Mouse (Mus musculus) limb, embryonic 15.5 days (tissue): ENCODE data around the gene Tifa. TPM values are rescaled to one million over a fixed set of nuclear protein-coding genes. Genes with fewer than 3 reads are reported as not detected.

Experiments used
- ATAC-seq: fragments of 200-750 bp; cut with Nextera tagmentation; 2 replicates; pipeline ENCODE4 v1.8.0; 2017; ENCODE audit warnings: low read depth, moderate TSS enrichment; ENCODE audit not compliant: insufficient number of reproducible peaks, low FRiP score, low TSS enrichment
- H3K27ac ChIP-seq: fragments of 300-500 bp; sonication (generic); 2 replicates; pipeline ENCODE4 v1.5.1; 2015; ENCODE audit warnings: moderate library complexity, mild to moderate bottlenecking, inconsistent platforms
- H3K27me3 ChIP-seq: fragments of 300-500 bp; sonication (generic); 2 replicates; pipeline ENCODE4 v1.6.1; 2015; ENCODE audit warnings: inconsistent platforms
- H3K36me3 ChIP-seq: fragments of 300-500 bp; sonication (generic); 2 replicates; pipeline ENCODE4 v1.6.1; 2015; ENCODE audit warnings: inconsistent platforms
- H3K4me1 ChIP-seq: fragments of 300-500 bp; sonication (generic); 2 replicates; pipeline ENCODE4 v1.6.1; 2015; ENCODE audit warnings: inconsistent platforms
- H3K4me2 ChIP-seq: fragments of 300-500 bp; sonication (generic); 2 replicates; pipeline ENCODE4 v1.6.1; 2015; ENCODE audit warnings: mild to moderate bottlenecking, inconsistent platforms
- H3K4me3 ChIP-seq: fragments of 300-500 bp; sonication (generic); 2 replicates; pipeline ENCODE4 v1.5.1; 2015; ENCODE audit warnings: mild to moderate bottlenecking, inconsistent platforms
- H3K9ac ChIP-seq: fragments of 300-500 bp; sonication (generic); 2 replicates; pipeline ENCODE4 v1.6.1; 2015; ENCODE audit warnings: inconsistent platforms
- H3K9me3 ChIP-seq: fragments of 300-500 bp; sonication (generic); 2 replicates; pipeline ENCODE4 v1.6.1; 2016; ENCODE audit warnings: inconsistent platforms
- WGBS: fragments of 180-500 bp; shearing (Covaris S2); methylation state at CpG from one replicate; pipeline ENCODE4 v1.1.7; 2015; 5-methylcytosine and 5-hydroxymethylcytosine counted together
- polyA plus RNA-seq: library from polyadenylated mRNA; unstranded; fragments of >200 nt; fragmentation: Nextera tagmentation; extraction: Ambion mirVana; gene quantifications from 2 replicates; pipeline ENCODE4 v1.2.1, GENCODE M21; 2015

Gene Tifa
- polyA plus RNA-seq, 1 experiment from 2014 or later, result 3.3 TPM

GRCm38 (mm10) chr3:127807846-127808245 lies 18.2 kb downstream of the Tifa start:
- no peak overlapping the region for H3K4me2 ChIP-seq
- H3K4me3 ChIP-seq, result no peak overlapping the region
- H3K36me3 ChIP-seq, result peaks cover 32% of the 10 kb centered on the region
- H3K9me3 ChIP-seq, result no peaks in the 10 kb centered on the region
- H3K27ac ChIP-seq, result no peak overlapping the region
- H3K27me3 ChIP-seq, result no peaks in the 10 kb centered on the region
- no peak for ATAC-seq
- 69% methylated on average over 5 of the region's 5 CpGs for WGBS
- H3K4me1 ChIP-seq, result no peaks in the 10 kb centered on the region
- no peak overlapping the region for H3K9ac ChIP-seq

- no peaks in the 10 kb centered on the region for H3K27me3 ChIP-seq
- no peak for ATAC-seq
- no peak overlapping the region for H3K4me3 ChIP-seq
- H3K4me2 ChIP-seq, result no peak overlapping the region
- H3K9ac ChIP-seq, result no peak overlapping the region
- H3K9me3 ChIP-seq, result no peaks in the 10 kb centered on the region
- H3K4me1 ChIP-seq, result no peaks in the 10 kb centered on the region
- no peak overlapping the region for H3K27ac ChIP-seq
- H3K36me3 ChIP-seq, result peaks cover 32% of the 10 kb centered on the region
- 88% methylated on average over 7 of the region's 7 CpGs for WGBS
Observed at GRCm38 (mm10) chr3:127809103-127809502, 19.5 kb downstream of the Tifa start.

GRCm38 (mm10) chr3:127817120-127817683 lies 27.6 kb downstream of the Tifa start:
- peaks cover 18% of the 10 kb centered on the region for H3K36me3 ChIP-seq
- H3K4me1 ChIP-seq, result no peaks in the 10 kb centered on the region
- H3K9ac ChIP-seq, result no peak overlapping the region
- no peaks in the 10 kb centered on the region for H3K9me3 ChIP-seq
- WGBS, result 35% methylated on average over 7 of the region's 7 CpGs
- no peak for ATAC-seq
- no peak overlapping the region for H3K4me2 ChIP-seq
- no peaks in the 10 kb centered on the region for H3K27me3 ChIP-seq
- H3K4me3 ChIP-seq, result no peak overlapping the region
- no peak overlapping the region for H3K27ac ChIP-seq

GRCm38 (mm10) chr3:127818694-127819663 lies 29.4 kb downstream of the Tifa start:
- H3K27me3 ChIP-seq, result no peaks in the 10 kb centered on the region
- no peaks in the 10 kb centered on the region for H3K4me1 ChIP-seq
- no peak overlapping the region for H3K4me2 ChIP-seq
- H3K9ac ChIP-seq, result no peak overlapping the region
- peaks cover 21% of the 10 kb centered on the region for H3K36me3 ChIP-seq
- 55% methylated on average over 11 of the region's 11 CpGs for WGBS
- no peak overlapping the region for H3K27ac ChIP-seq
- no peaks in the 10 kb centered on the region for H3K9me3 ChIP-seq
- ATAC-seq, result no peak; the same call in 1 of the 2 replicates
- no peak overlapping the region for H3K4me3 ChIP-seq

- H3K4me1 ChIP-seq, result no peaks in the 10 kb centered on the region
- no peak overlapping the region for H3K9ac ChIP-seq
- H3K27me3 ChIP-seq, result no peaks in the 10 kb centered on the region
- no peaks in the 10 kb centered on the region for H3K9me3 ChIP-seq
- H3K4me2 ChIP-seq, result no peak overlapping the region
- H3K36me3 ChIP-seq, result peaks cover 20% of the 10 kb centered on the region
- no peak overlapping the region for H3K4me3 ChIP-seq
- ATAC-seq, result no peak
- 89% methylated on average over 1 of the region's 1 CpGs for WGBS
- no peak overlapping the region for H3K27ac ChIP-seq
Observed at GRCm38 (mm10) chr3:127820400-127820799, 30.8 kb downstream of the Tifa start.

- H3K9me3 ChIP-seq, result no peaks in the 10 kb centered on the region
- H3K4me2 ChIP-seq, result no peak overlapping the region
- H3K4me1 ChIP-seq, result no peaks in the 10 kb centered on the region
- no peak overlapping the region for H3K27ac ChIP-seq
- H3K27me3 ChIP-seq, result no peaks in the 10 kb centered on the region
- H3K36me3 ChIP-seq, result peaks cover 17% of the 10 kb centered on the region
- ATAC-seq, result no peak
- no peak overlapping the region for H3K9ac ChIP-seq
- no peak overlapping the region for H3K4me3 ChIP-seq
- WGBS, result 82% methylated on average over 5 of the region's 5 CpGs
Observed at GRCm38 (mm10) chr3:127821209-127821608, 31.6 kb downstream of the Tifa start.

- Histone ChIP-seq H3K27ac (no peak overlapping the region), H3K9ac (no peak overlapping the region), H3K4me1 (no peaks in the 10 kb centered on the region), H3K9me3 (no peaks in the 10 kb centered on the region), H3K4me2 (no peak overlapping the region), H3K36me3 (peaks cover 17% of the 10 kb centered on the region), H3K27me3 (no peaks in the 10 kb centered on the region), H3K4me3 (no peak overlapping the region)
- no peak for ATAC-seq
- WGBS, result 74% methylated on average over 17 of the region's 17 CpGs
Observed at GRCm38 (mm10) chr3:127823886-127824863, 34.6 kb downstream of the Tifa start.

GRCm38 (mm10) chr3:127826503-127826902 lies 36.9 kb downstream of the Tifa start:
- H3K9me3 ChIP-seq, result no peaks in the 10 kb centered on the region

GRCm38 (mm10) chr3:127827123-127827522 lies 37.5 kb downstream of the Tifa start:
- no peaks in the 10 kb centered on the region for H3K9me3 ChIP-seq
- no peak overlapping the region for H3K9ac ChIP-seq
- H3K36me3 ChIP-seq, result peaks cover 3% of the 10 kb centered on the region; the same call in 1 of the 2 replicates
- no peaks in the 10 kb centered on the region for H3K4me1 ChIP-seq
- no peak overlapping the region for H3K4me2 ChIP-seq
- no peak overlapping the region for H3K27ac ChIP-seq
- no peak for ATAC-seq
- no peaks in the 10 kb centered on the region for H3K27me3 ChIP-seq
- no peak overlapping the region for H3K4me3 ChIP-seq
- WGBS, result 59% methylated on average over 7 of the region's 7 CpGs

More at GRCm38 (mm10) chr3:127826503-127826902, 36.9 kb downstream of the Tifa start:
- H3K4me3 ChIP-seq, result no peak overlapping the region
- no peaks in the 10 kb centered on the region for H3K27me3 ChIP-seq
- WGBS, result 78% methylated on average over 7 of the region's 7 CpGs
- peaks cover 8% of the 10 kb centered on the region for H3K36me3 ChIP-seq
- H3K4me1 ChIP-seq, result no peaks in the 10 kb centered on the region
- no peak overlapping the region for H3K27ac ChIP-seq
- no peak overlapping the region for H3K9ac ChIP-seq
- no peak overlapping the region for H3K4me2 ChIP-seq
- ATAC-seq, result no peak

- H3K4me3 ChIP-seq, result no peak overlapping the region
- no peak overlapping the region for H3K4me2 ChIP-seq
- ATAC-seq, result no peak
- WGBS, result 72% methylated on average over 10 of the region's 10 CpGs
- H3K36me3 ChIP-seq, result no peaks in the 10 kb centered on the region; the same call in 1 of the 2 replicates
- H3K27me3 ChIP-seq, result no peaks in the 10 kb centered on the region
- H3K4me1 ChIP-seq, result no peaks in the 10 kb centered on the region
- no peaks in the 10 kb centered on the region for H3K9me3 ChIP-seq
- no peak overlapping the region for H3K9ac ChIP-seq
- H3K27ac ChIP-seq, result no peak overlapping the region
Observed at GRCm38 (mm10) chr3:127830183-127830582, 40.6 kb downstream of the Tifa start.

GRCm38 (mm10) chr3:127831079-127831478 lies 41.5 kb downstream of the Tifa start:
- Histone ChIP-seq H3K4me2 (no peak overlapping the region), H3K36me3 (no peaks in the 10 kb centered on the region; the same call in 1 of the 2 replicates), H3K9me3 (no peaks in the 10 kb centered on the region), H3K4me1 (peaks cover under 1% of the 10 kb centered on the region; the same call in 1 of the 2 replicates), H3K9ac (no peak overlapping the region), H3K27me3 (no peaks in the 10 kb centered on the region), H3K27ac (no peak overlapping the region), H3K4me3 (no peak overlapping the region)
- ATAC-seq, result no peak
- 68% methylated on average over 6 of the region's 6 CpGs for WGBS
